Mouse (Mus musculus) kidney, adult 2 months (tissue): ENCODE results near the gene Dap.

Experiments used
- CTCF ChIP-seq: fragments of 200-500 bp; conservative IDR thresholded peaks from 2 replicates; pipeline ENCODE4 v1.5.1; 2011; ENCODE audit warnings: low read depth, mild to moderate bottlenecking, control low read depth, low read length, moderate library complexity, mixed read lengths; ENCODE audit not compliant: insufficient read depth, insufficient read length
- POLR2A ChIP-seq: fragments of 200-500 bp; IDR thresholded peaks from one replicate; pipeline ENCODE4 v1.6.1; 2011; ENCODE audit warnings: low read depth, low read length, control low read depth

DNA sequence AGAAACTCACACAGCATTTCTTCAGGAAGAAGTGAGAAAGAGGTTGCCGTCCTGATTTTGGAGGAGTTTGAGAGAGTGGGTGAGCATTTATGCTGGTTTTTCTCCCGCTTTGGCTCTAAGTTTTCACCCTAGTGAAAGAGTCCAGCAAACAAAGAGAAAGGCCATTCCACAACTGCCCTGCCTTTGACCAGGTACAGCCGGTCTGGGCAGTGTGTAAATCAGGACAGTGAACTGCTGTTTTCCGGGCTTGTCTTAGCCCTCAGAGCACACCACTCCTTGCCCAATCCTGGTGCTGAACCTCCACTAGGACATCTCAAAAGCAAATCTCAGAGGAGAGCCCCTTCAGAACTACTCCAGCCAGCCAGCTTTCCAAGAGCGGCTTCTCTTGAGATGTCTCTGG, 38.6 kb upstream of the Dap start:
- TF ChIP-seq POLR2A: no peak
- no peak for TF ChIP-seq CTCF
